Mouse (Mus musculus) intestine, embryonic 15.5 days (tissue): ENCODE data around the gene Glyat. TPM values are rescaled to one million over a fixed set of nuclear protein-coding genes. Genes with fewer than 3 reads are reported as not detected.

Source experiments
- ATAC-seq: fragments of 200-750 bp; cut with Nextera tagmentation; 2 replicates; pipeline ENCODE4 v1.8.0; 2017; ENCODE audit warnings: moderate TSS enrichment, moderate library complexity
- H3K27ac ChIP-seq: fragments of 300-500 bp; sonication (generic); 2 replicates; pipeline ENCODE4 v1.5.1; 2015; ENCODE audit warnings: mild to moderate bottlenecking, inconsistent platforms
- H3K27me3 ChIP-seq: fragments of 300-500 bp; sonication (generic); replicated peaks from 2 replicates; pipeline ENCODE4 v1.6.1; 2015; ENCODE audit warnings: inconsistent platforms
- H3K36me3 ChIP-seq: fragments of 300-500 bp; sonication (generic); 2 replicates; pipeline ENCODE4 v1.6.1; 2015; ENCODE audit warnings: inconsistent platforms
- H3K4me1 ChIP-seq: fragments of 300-500 bp; sonication (generic); replicated peaks from 2 replicates; pipeline ENCODE4 v1.6.1; 2015; ENCODE audit warnings: inconsistent platforms
- H3K4me2 ChIP-seq: fragments of 300-500 bp; sonication (generic); replicated peaks from 2 replicates; pipeline ENCODE4 v1.6.1; 2015; ENCODE audit warnings: mild to moderate bottlenecking, inconsistent platforms
- H3K4me3 ChIP-seq: fragments of 300-500 bp; sonication (generic); replicated peaks from 2 replicates; pipeline ENCODE4 v1.5.1; 2015; ENCODE audit warnings: inconsistent platforms
- H3K9ac ChIP-seq: fragments of 300-500 bp; sonication (generic); 2 replicates; pipeline ENCODE4 v1.6.1; 2015; ENCODE audit warnings: inconsistent platforms
- H3K9me3 ChIP-seq: fragments of 300-500 bp; sonication (generic); 2 replicates; pipeline ENCODE4 v1.6.1; 2016; ENCODE audit warnings: inconsistent platforms
- WGBS: fragments of 180-500 bp; shearing (Covaris S2); methylation state at CpG from one replicate; pipeline ENCODE4 v1.1.7; 2015; 5-methylcytosine and 5-hydroxymethylcytosine counted together
- polyA plus RNA-seq: library from polyadenylated mRNA; unstranded; fragments of >200 nt; fragmentation: Nextera tagmentation; extraction: Ambion mirVana; gene quantifications from 2 replicates; pipeline ENCODE4 v1.2.1, GENCODE M21; 2015

Gene Glyat
- polyA plus RNA-seq, 1 experiment from 2014 or later: 0.16 TPM

DNA sequence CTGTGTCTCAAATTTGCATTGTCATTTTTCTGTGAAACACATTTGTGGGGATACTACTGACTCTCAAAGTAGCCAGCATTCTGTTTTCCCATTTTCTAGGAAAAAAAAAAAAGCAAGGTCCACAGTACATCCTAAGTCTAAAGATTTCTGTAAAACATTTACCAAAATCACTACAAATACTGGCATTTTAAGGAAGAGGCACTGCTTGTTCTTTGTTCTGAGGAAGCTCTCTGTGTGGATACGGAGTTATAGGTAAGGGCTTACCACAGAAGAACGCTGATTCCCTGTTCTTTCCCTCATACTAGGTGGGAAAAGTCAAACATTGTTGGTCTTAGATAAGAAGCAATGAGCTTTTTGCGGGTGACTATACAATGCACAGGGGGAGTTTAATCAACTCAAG lies 62.5 kb downstream of the Glyat start, which contains the start of gene Keg1:
Gene Keg1 (plus strand): TSS at position 197 of the 400 bp plus-strand sequence.
- no peak within 1 kb of the TSS for H3K27ac ChIP-seq
- H3K4me2 ChIP-seq: no peak within 1 kb of the TSS
- ATAC-seq: peak; percentile 70
- H3K4me3 ChIP-seq: no peak within 1 kb of the TSS
- no peak within 1 kb of the TSS for H3K9ac ChIP-seq
- no peaks in the 10 kb centered on the region for H3K36me3 ChIP-seq
- WGBS: 54% methylated on average over 3 of the region's 3 CpGs
- H3K4me1 ChIP-seq: no peaks in the 10 kb centered on the region
- H3K9me3 ChIP-seq: no peaks in the 10 kb centered on the region
- H3K27me3 ChIP-seq: no peaks in the 10 kb centered on the region

GRCm38 (mm10) chr19:12696221-12696620 lies 63.1 kb downstream of the Glyat start:
- Histone ChIP-seq H3K4me2 (no peak overlapping the region), H3K4me3 (no peak overlapping the region)
- no peak for ATAC-seq

More at GRCm38 (mm10) chr19:12696221-12696620, 63.1 kb downstream of the Glyat start:
- H3K36me3 ChIP-seq: no peaks in the 10 kb centered on the region
- H3K27ac ChIP-seq: no peak overlapping the region
- H3K4me1 ChIP-seq: no peaks in the 10 kb centered on the region
- H3K27me3 ChIP-seq: no peaks in the 10 kb centered on the region
- H3K9ac ChIP-seq: no peak overlapping the region
- H3K9me3 ChIP-seq: no peaks in the 10 kb centered on the region

Other genes with a start within 250 kb of the Glyat start
- not detected in 2 replicates for gene Olfr1440, start 246.0 kb upstream of the Glyat start, polyA plus RNA-seq
- not detected in 2 replicates for gene Olfr1441, start 215.9 kb upstream of the Glyat start, polyA plus RNA-seq
- gene Pfpl, start 205.4 kb upstream of the Glyat start, polyA plus RNA-seq: not detected in 2 replicates
- gene Mpeg1, start 172.5 kb upstream of the Glyat start, polyA plus RNA-seq: 0.88 and 0.98 TPM in 2 replicates
- gene Dtx4, start 131.9 kb upstream of the Glyat start, polyA plus RNA-seq: 15.0 and 15.5 TPM in 2 replicates
- gene Fam111a, start 87.6 kb upstream of the Glyat start, polyA plus RNA-seq: 18.4 and 20.0 TPM in 2 replicates
- 0.06 and 0.24 TPM in 2 replicates for gene Gm4952, start 33.3 kb upstream of the Glyat start, polyA plus RNA-seq
- not detected in 2 replicates for gene Olfr1442, start 37.1 kb downstream of the Glyat start, polyA plus RNA-seq
- not detected in 2 replicates for gene Olfr1443, start 44.8 kb downstream of the Glyat start, polyA plus RNA-seq
- gene Keg1, start 62.5 kb downstream of the Glyat start, polyA plus RNA-seq: 2.9 and 3.5 TPM in 2 replicates
- gene Cntf, start 132.3 kb downstream of the Glyat start, polyA plus RNA-seq: 0.82 and 1.4 TPM in 2 replicates
- 14.0 and 15.4 TPM in 2 replicates for gene Zfp91, start 162.8 kb downstream of the Glyat start, polyA plus RNA-seq
- 2.3 and 3.0 TPM in 2 replicates for gene Lpxn, start 162.9 kb downstream of the Glyat start, polyA plus RNA-seq
- not detected in 2 replicates for gene Gm5244, start 213.4 kb downstream of the Glyat start, polyA plus RNA-seq
- not detected in 2 replicates for gene Olfr1444, start 224.0 kb downstream of the Glyat start, polyA plus RNA-seq